Mouse (Mus musculus): Measurements from ENCODE around the gene Hjurp. TPM values are rescaled to one million over a fixed set of nuclear protein-coding genes. Genes with fewer than 3 reads are reported as not detected.

Hjurp gene
- polyA plus RNA-seq, 2 experiments: 139 to 277 TPM

DNA sequence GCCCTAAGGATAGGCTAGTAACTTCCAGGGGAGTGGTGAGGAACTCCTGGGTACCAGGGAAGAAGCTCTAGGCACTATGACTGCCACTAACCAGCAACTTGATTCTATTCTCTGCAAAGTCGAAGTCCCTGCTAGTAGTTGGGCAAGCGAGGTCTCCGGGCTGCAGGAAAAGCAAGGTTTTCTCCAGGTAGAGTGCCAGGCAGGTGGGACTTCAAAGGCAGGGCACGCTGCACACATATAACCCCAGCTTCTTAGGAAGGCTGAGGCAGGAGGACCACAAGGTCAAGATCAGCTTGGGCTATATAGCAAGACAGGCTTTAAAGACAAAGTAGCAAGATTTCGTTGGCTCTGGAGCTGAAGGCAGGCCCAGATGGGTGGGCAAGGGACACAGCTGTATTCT lies 13.7 kb downstream of the Hjurp start:
- no peak for ATAC-seq (ENCODE audit: low FRiP score, low read depth)
- Histone ChIP-seq H3K4me2 (replicated peaks; ENCODE audit: low read depth, low read length, severe bottlenecking) (no peak overlapping the region), H3K27me3 (ENCODE audit: control insufficient read depth, insufficient read depth, low read length) (no peaks in the 10 kb centered on the region), H3K9ac (ENCODE audit: low read depth, low read length, severe bottlenecking) (no peak overlapping the region), H3K4me1 (ENCODE audit: control insufficient read depth, insufficient read depth, low read length) (no peaks in the 10 kb centered on the region), H3K4me3 (replicated peaks; ENCODE audit: low read length) (no peak overlapping the region), H3K9me3 (ENCODE audit: control insufficient read depth, low read length) (no peaks in the 10 kb centered on the region), H3K27ac (replicated peaks; ENCODE audit: low read depth, low read length) (no peak overlapping the region), H3K36me3 (ENCODE audit: control insufficient read depth, insufficient read depth, low read length) (peaks cover 93% of the 10 kb centered on the region)
- TF ChIP-seq POLR2A (IDR thresholded peaks at IDR 0.05; ENCODE audit: borderline replicate concordance, extremely low read depth, insufficient read depth, insufficient read length): no peak
- no peak for DNase-seq (ENCODE audit: low spot score)
- WGBS: 91% methylated on average over 5 of the region's 5 CpGs

DNA sequence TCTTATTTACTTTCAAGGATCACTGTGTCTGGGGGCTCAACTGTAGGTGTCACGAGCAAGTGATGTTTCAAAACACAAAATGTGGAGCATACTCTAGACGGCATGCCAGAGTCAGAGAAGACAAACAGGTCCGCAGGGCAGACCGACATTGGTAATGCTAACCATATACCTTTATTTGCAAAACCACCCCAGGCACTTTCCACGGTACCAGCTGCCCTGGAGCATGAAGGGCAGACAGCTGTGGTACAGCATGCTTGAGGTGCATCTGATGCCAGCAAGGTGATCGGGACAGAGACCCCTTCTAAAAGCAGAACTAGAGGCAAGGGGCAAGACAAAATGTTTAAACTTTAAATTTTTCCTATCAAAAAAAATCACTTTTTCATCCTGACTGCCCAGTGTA lies 14.5 kb downstream of the Hjurp start:
- 73% methylated on average over 6 of the region's 6 CpGs for WGBS

DNA sequence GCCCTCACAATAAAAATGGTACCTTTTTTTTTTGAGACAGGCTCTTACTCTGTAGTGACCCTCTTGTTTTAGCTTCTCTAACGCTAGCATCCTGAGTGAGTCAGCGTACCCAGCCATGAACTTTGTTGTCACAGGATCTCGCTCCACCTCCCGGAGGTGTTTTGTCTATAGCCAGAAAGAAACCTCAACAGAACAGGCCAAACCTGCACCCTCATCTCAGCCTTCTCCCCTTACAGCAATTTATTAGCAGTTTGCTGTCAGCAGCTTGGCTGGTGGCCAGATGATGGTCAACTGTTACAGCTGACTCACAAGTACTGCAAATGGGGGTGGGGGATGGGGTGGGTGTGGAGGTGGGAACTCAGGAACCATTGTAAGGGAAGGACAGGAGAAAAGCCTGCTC lies 15.2 kb downstream of the Hjurp start:
- peaks cover 77% of the 10 kb centered on the region for H3K36me3 ChIP-seq (ENCODE audit: control insufficient read depth, insufficient read depth, low read length)
- WGBS: 79% methylated on average over 4 of the region's 4 CpGs
- H3K4me1 ChIP-seq (ENCODE audit: control insufficient read depth, insufficient read depth, low read length): no peaks in the 10 kb centered on the region
- peak; percentile 7; the same call in 1 of the 2 replicates for ATAC-seq (ENCODE audit: low FRiP score, low read depth)
- no peak overlapping the region for H3K27ac ChIP-seq (replicated peaks; ENCODE audit: low read depth, low read length)
- H3K27me3 ChIP-seq (ENCODE audit: control insufficient read depth, insufficient read depth, low read length): no peaks in the 10 kb centered on the region
- TF ChIP-seq POLR2A (IDR thresholded peaks at IDR 0.05; ENCODE audit: borderline replicate concordance, extremely low read depth, insufficient read depth, insufficient read length): no peak
- no peak overlapping the region for H3K4me3 ChIP-seq (replicated peaks; ENCODE audit: low read length)
- H3K4me2 ChIP-seq (replicated peaks; ENCODE audit: low read depth, low read length, severe bottlenecking): no peak overlapping the region
- no peak overlapping the region for H3K9ac ChIP-seq (ENCODE audit: low read depth, low read length, severe bottlenecking)
- H3K9me3 ChIP-seq (ENCODE audit: control insufficient read depth, low read length): peaks cover 9% of the 10 kb centered on the region; the same call in 1 of the 2 replicates
- peak; percentile 95 for DNase-seq (ENCODE audit: low spot score)

More for the DNA sequence above, 14.5 kb downstream of the Hjurp start:
- Histone ChIP-seq H3K9me3 (ENCODE audit: control insufficient read depth, low read length) (0 out of 2 replicates have a peak, but pooled peaks cover 2% of the 10 kb centered on the region), H3K4me3 (replicated peaks; ENCODE audit: low read length) (no peak overlapping the region), H3K9ac (ENCODE audit: low read depth, low read length, severe bottlenecking) (no peak overlapping the region), H3K4me1 (ENCODE audit: control insufficient read depth, insufficient read depth, low read length) (no peaks in the 10 kb centered on the region), H3K4me2 (replicated peaks; ENCODE audit: low read depth, low read length, severe bottlenecking) (no peak overlapping the region), H3K27me3 (ENCODE audit: control insufficient read depth, insufficient read depth, low read length) (no peaks in the 10 kb centered on the region), H3K36me3 (ENCODE audit: control insufficient read depth, insufficient read depth, low read length) (peaks cover 84% of the 10 kb centered on the region), H3K27ac (replicated peaks; ENCODE audit: low read depth, low read length) (no peak overlapping the region)
- ATAC-seq (ENCODE audit: low FRiP score, low read depth) (no peak), DNase-seq (ENCODE audit: low spot score) (no peak)
- TF ChIP-seq POLR2A (IDR thresholded peaks at IDR 0.05; ENCODE audit: borderline replicate concordance, extremely low read depth, insufficient read depth, insufficient read length): no peak

DNA sequence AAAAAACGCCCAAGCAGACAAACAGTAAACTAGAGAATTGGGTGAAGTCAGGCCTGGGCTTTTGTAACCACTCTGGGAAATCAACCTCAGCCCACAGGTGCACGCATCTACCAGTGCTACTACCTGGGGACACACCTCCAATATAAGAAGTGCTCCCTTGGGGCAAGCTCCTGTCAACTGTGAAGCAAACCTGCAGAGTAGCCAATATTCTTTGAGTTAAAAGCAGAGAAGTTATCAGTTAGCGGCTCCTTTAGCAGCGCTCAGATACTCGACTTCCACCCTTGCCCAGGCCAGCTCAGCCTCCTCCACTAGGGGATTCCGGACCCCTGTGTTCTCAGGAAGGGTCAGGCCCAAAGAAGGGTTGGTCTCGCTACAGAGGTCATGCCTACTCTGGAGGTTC lies 15.7 kb downstream of the Hjurp start:
- Histone ChIP-seq H3K9ac (ENCODE audit: low read depth, low read length, severe bottlenecking) (no peak overlapping the region), H3K36me3 (ENCODE audit: control insufficient read depth, insufficient read depth, low read length) (peaks cover 72% of the 10 kb centered on the region), H3K4me2 (replicated peaks; ENCODE audit: low read depth, low read length, severe bottlenecking) (no peak overlapping the region), H3K4me1 (ENCODE audit: control insufficient read depth, insufficient read depth, low read length) (no peaks in the 10 kb centered on the region), H3K4me3 (replicated peaks; ENCODE audit: low read length) (no peak overlapping the region), H3K27me3 (ENCODE audit: control insufficient read depth, insufficient read depth, low read length) (no peaks in the 10 kb centered on the region), H3K9me3 (ENCODE audit: control insufficient read depth, low read length) (peaks cover 14% of the 10 kb centered on the region; the same call in 1 of the 2 replicates), H3K27ac (replicated peaks; ENCODE audit: low read depth, low read length) (no peak overlapping the region)
- 84% methylated on average over 7 of the region's 7 CpGs for WGBS
- DNase-seq (ENCODE audit: low spot score) (peak; percentile 63), ATAC-seq (ENCODE audit: low FRiP score, low read depth) (no peak)
- no peak for TF ChIP-seq POLR2A (IDR thresholded peaks at IDR 0.05; ENCODE audit: borderline replicate concordance, extremely low read depth, insufficient read depth, insufficient read length)

DNA sequence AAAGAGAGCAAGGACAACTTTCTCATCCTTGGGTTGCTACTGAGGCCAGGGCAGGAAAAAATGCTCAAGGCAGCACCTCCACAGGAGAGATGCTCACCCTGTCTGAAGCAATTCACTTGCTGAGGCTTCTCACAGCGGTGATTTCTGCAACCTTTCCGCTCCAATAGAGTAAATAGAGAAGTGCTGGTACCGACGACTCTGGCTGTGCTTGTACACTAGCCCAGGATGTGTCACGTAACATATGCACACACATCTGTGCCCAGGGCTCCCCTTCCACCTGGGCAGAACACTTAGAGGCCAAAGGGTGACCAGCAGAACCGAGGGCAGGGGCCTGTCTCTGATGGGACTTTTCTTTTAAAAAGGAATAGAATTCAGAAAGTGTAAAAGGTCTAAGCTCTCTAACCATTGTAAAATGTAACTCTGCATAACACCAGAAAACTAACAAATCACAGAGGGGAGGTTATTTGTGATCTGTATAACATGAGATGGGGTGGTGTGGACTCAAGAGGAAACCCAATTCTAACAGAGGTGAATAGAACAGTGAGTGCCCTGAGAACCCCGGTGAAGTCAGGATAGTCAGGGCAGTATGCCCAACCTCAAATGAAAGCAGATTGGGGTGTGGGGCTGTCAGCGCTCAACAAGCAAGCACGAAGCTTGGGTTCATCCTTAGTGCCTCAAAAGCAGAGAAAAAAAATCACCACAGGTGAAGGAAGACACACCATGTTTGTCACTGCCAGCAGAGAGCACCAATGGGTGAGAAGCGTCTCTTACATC lies 16.6 kb downstream of the Hjurp start:
- 84% methylated on average over 10 of the region's 10 CpGs for WGBS

More for the DNA sequence above, 16.6 kb downstream of the Hjurp start:
- Histone ChIP-seq H3K9me3 (ENCODE audit: control insufficient read depth, low read length) (peaks cover 23% of the 10 kb centered on the region), H3K27ac (replicated peaks; ENCODE audit: low read depth, low read length) (no peak overlapping the region), H3K4me2 (replicated peaks; ENCODE audit: low read depth, low read length, severe bottlenecking) (no peak overlapping the region), H3K36me3 (ENCODE audit: control insufficient read depth, insufficient read depth, low read length) (peaks cover 63% of the 10 kb centered on the region), H3K9ac (ENCODE audit: low read depth, low read length, severe bottlenecking) (no peak overlapping the region), H3K4me1 (ENCODE audit: control insufficient read depth, insufficient read depth, low read length) (no peaks in the 10 kb centered on the region), H3K27me3 (ENCODE audit: control insufficient read depth, insufficient read depth, low read length) (no peaks in the 10 kb centered on the region), H3K4me3 (replicated peaks; ENCODE audit: low read length) (no peak overlapping the region)
- TF ChIP-seq POLR2A (IDR thresholded peaks at IDR 0.05; ENCODE audit: borderline replicate concordance, extremely low read depth, insufficient read depth, insufficient read length): no peak
- DNase-seq (ENCODE audit: low spot score) (no peak), ATAC-seq (ENCODE audit: low FRiP score, low read depth) (no peak)

Measured in limb, embryonic 14.5 days (tissue).